Mouse (Mus musculus) stomach, embryonic 15.5 days (tissue): ENCODE measurements around the gene Rars. TPM values are rescaled to one million over a fixed set of nuclear protein-coding genes. Genes with fewer than 3 reads are reported as not detected.
"Not testable (repeated sequence)": the region's sequence is repeated elsewhere in the genome, so short reads cannot be mapped to it uniquely, and the experiment has no call there.

Source experiments
- ATAC-seq: fragments of 200-750 bp; cut with Nextera tagmentation; 2 replicates; pipeline ENCODE4 v1.8.0; 2017; ENCODE audit warnings: low read depth, moderate number of reproducible peaks, moderate TSS enrichment; ENCODE audit not compliant: insufficient read depth, low FRiP score
- H3K27ac ChIP-seq: fragments of 300-500 bp; sonication (generic); 2 replicates; pipeline ENCODE4 v1.5.1; 2015; ENCODE audit warnings: mild to moderate bottlenecking, inconsistent platforms
- H3K27me3 ChIP-seq: fragments of 300-500 bp; sonication (generic); replicated peaks from 2 replicates; pipeline ENCODE4 v1.6.1; 2015; ENCODE audit warnings: inconsistent platforms
- H3K36me3 ChIP-seq: fragments of 300-500 bp; sonication (generic); 2 replicates; pipeline ENCODE4 v1.6.1; 2015; ENCODE audit warnings: inconsistent platforms
- H3K4me1 ChIP-seq: fragments of 300-500 bp; sonication (generic); 2 replicates; pipeline ENCODE4 v1.6.1; 2015; ENCODE audit warnings: inconsistent platforms
- H3K4me2 ChIP-seq: fragments of 300-500 bp; sonication (generic); 2 replicates; pipeline ENCODE4 v1.6.1; 2015; ENCODE audit warnings: mild to moderate bottlenecking, inconsistent platforms
- H3K4me3 ChIP-seq: fragments of 300-500 bp; sonication (generic); replicated peaks from 2 replicates; pipeline ENCODE4 v1.5.1; 2015; ENCODE audit warnings: inconsistent platforms
- H3K9ac ChIP-seq: fragments of 300-500 bp; sonication (generic); 2 replicates; pipeline ENCODE4 v1.6.1; 2015; ENCODE audit warnings: inconsistent platforms
- H3K9me3 ChIP-seq: fragments of 300-500 bp; sonication (generic); 2 replicates; pipeline ENCODE4 v1.6.1; 2016; ENCODE audit warnings: inconsistent platforms
- WGBS: fragments of 180-500 bp; shearing (Covaris S2); methylation state at CpG from one replicate; pipeline ENCODE4 v1.1.7; 2015; 5-methylcytosine and 5-hydroxymethylcytosine counted together
- polyA plus RNA-seq: library from polyadenylated mRNA; unstranded; fragments of >200 nt; fragmentation: Nextera tagmentation; extraction: Ambion mirVana; gene quantifications from 2 replicates; pipeline ENCODE4 v1.2.1, GENCODE M21; 2015

Gene Rars
- polyA plus RNA-seq, 1 experiment from 2014 or later, result 81.6 TPM

GRCm38 (mm10) chr11:35833270-35833669, 1.0 kb downstream of the Rars start:
- Histone ChIP-seq H3K36me3 (peaks cover 12% of the 10 kb centered on the region; the same call in 1 of the 2 replicates), H3K27ac (no peak overlapping the region), H3K9ac (peak overlapping the region; percentile 97; the same call in 1 of the 2 replicates), H3K4me1 (peaks cover 10% of the 10 kb centered on the region; the same call in 1 of the 2 replicates), H3K9me3 (no peaks in the 10 kb centered on the region), H3K4me2 (peak overlapping the region; percentile 65), H3K4me3 (peak overlapping the region; percentile 98), H3K27me3 (no peaks in the 10 kb centered on the region)
- no peak for ATAC-seq
- 72% methylated on average over 6 of the region's 6 CpGs for WGBS

DNA sequence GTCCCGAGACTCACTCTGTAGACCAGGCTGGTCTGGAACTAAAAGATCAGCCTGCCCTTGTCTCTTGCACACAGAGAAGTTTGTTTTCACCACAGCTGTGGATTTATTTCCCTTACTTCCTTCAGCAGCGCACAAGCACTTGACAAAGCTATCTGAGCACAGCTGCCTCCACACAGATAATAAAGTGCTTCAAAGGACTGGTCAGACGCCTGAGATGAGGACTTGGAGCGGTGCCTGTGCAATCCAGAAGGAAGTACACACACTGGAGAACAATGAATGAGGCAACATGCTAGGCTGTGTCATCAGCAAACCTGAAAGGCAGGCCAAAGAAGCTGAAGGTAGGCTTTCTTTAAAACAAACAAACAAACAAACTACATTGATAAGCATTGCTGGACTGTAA, 2.2 kb downstream of the Rars start:
- H3K36me3 ChIP-seq, result peaks cover 23% of the 10 kb centered on the region
- WGBS, result 71% methylated on average over 4 of the region's 4 CpGs
- no peak overlapping the region for H3K4me2 ChIP-seq
- ATAC-seq, result no peak
- no peak overlapping the region for H3K27ac ChIP-seq
- peaks cover 10% of the 10 kb centered on the region; the same call in 1 of the 2 replicates for H3K4me1 ChIP-seq
- no peaks in the 10 kb centered on the region for H3K9me3 ChIP-seq
- H3K9ac ChIP-seq, result no peak overlapping the region
- H3K4me3 ChIP-seq, result no peak overlapping the region
- H3K27me3 ChIP-seq, result no peaks in the 10 kb centered on the region

DNA sequence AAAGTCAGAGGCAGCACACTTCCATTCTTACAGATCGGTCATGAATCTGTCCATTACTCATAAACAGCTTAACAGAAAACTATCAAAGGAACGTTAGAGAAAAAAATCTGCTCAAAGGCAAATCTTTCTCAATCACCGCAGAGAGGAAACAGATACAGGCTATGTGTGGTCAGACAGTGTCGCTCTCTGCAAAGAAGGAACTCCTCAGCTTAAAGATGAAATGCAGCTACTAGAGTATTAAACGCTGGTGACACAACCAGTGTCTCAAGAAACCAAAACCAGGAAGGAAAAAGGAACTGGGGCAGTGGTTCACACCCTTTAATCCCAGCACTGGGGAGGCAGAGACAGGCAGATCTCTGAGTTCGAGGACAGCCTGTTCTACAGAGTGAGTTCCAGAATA, 6.6 kb downstream of the Rars start:
- H3K4me1 ChIP-seq, result peaks cover under 1% of the 10 kb centered on the region; the same call in 1 of the 2 replicates
- H3K4me3 ChIP-seq, result no peak overlapping the region
- H3K9ac ChIP-seq, result no peak overlapping the region
- no peak overlapping the region for H3K27ac ChIP-seq
- 88% methylated on average over 6 of the region's 6 CpGs for whole genome bisulfite sequencing
- H3K9me3 ChIP-seq, result no peaks in the 10 kb centered on the region
- peaks cover 47% of the 10 kb centered on the region for H3K36me3 ChIP-seq
- no peaks in the 10 kb centered on the region for H3K27me3 ChIP-seq
- no peak for ATAC-seq
- H3K4me2 ChIP-seq, result no peak overlapping the region

- Histone ChIP-seq H3K4me2 (no peak overlapping the region), H3K9me3 (no peaks in the 10 kb centered on the region), H3K36me3 (peaks cover 60% of the 10 kb centered on the region), H3K4me1 (no peaks in the 10 kb centered on the region), H3K9ac (no peak overlapping the region), H3K4me3 (no peak overlapping the region), H3K27ac (no peak overlapping the region), H3K27me3 (no peaks in the 10 kb centered on the region)
- ATAC-seq, result no peak
- 89% methylated on average over 12 of the region's 12 CpGs for WGBS
These were observed 18.0 kb downstream of the Rars start for GRCm38 (mm10) chr11:35816316-35816715.

DNA sequence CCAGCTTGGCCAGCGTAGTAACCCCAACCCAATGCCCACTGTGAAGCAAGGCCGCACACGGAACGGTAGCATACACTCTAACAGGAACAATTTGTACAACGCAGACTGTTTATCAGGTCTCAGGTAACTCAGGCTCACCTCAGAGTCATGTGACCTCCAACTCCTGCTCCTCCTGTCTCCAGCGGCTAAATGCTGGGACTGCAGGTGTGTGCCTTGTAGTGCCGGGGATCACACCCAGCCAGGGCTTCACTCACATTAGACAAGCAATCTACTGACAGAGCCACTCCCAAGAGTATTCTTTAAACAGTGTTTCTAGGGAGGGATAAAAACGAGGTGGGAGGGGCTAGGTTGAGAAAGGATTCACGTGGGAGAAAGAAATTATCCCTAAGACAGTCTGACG, 22.8 kb downstream of the Rars start:
- Histone ChIP-seq H3K4me2 (no peak overlapping the region), H3K27me3 (no peaks in the 10 kb centered on the region), H3K9me3 (no peaks in the 10 kb centered on the region), H3K4me1 (no peaks in the 10 kb centered on the region), H3K9ac (no peak overlapping the region), H3K27ac (no peak overlapping the region), H3K36me3 (peaks cover 63% of the 10 kb centered on the region), H3K4me3 (no peak overlapping the region)
- WGBS, result 79% methylated on average over 10 of the region's 10 CpGs
- no peak for ATAC-seq

GRCm38 (mm10) chr11:35801332-35801731, 33.0 kb downstream of the Rars start:
- no peak overlapping the region for H3K9ac ChIP-seq
- H3K27ac ChIP-seq, result no peak overlapping the region
- peaks cover 9% of the 10 kb centered on the region for H3K4me1 ChIP-seq
- H3K9me3 ChIP-seq, result no peaks in the 10 kb centered on the region
- WGBS, result 79% methylated on average over 5 of the region's 5 CpGs
- no peak for ATAC-seq
- no peak overlapping the region for H3K4me2 ChIP-seq
- H3K27me3 ChIP-seq, result peaks cover 29% of the 10 kb centered on the region
- no peak overlapping the region for H3K4me3 ChIP-seq
- H3K36me3 ChIP-seq, result no peaks in the 10 kb centered on the region

DNA sequence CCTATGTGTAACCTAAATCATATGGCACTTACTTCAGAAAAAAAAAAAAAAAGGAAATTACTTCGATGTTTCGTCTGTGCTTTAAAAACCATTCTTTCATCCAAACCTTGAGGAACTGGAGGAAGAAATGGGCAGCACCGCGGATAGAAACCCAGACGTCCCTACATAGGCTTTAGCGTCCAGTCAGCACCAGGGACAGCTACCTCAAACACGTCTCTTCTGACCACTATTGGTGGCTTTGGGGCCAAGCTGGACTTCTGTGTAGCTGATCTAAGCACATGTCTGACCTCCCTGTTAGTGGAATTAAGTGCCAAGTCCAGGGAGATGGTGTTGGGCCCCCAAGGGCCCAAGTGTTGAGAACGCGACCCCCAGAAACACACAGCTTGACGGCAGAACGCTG, 35.4 kb downstream of the Rars start, which contains the start of gene Fbll1:
Gene Fbll1, minus strand, starts transcription at position 11 of the 400 bp plus-strand sequence.
- Histone ChIP-seq H3K27me3 (peaks cover 39% of the 10 kb centered on the region), H3K9me3 (no peaks in the 10 kb centered on the region), H3K36me3 (no peaks in the 10 kb centered on the region), H3K4me1 (peaks cover 9% of the 10 kb centered on the region), H3K27ac (no peak within 1 kb of the TSS), H3K4me3 (peak within 1 kb of the TSS; percentile 32), H3K9ac (no peak within 1 kb of the TSS), H3K4me2 (peak within 1 kb of the TSS; percentile 56)
- 14% methylated on average over 11 of the region's 11 CpGs for WGBS
- ATAC-seq, result no peak

- 5% methylated on average over 23 of the region's 23 CpGs for WGBS
- Histone ChIP-seq H3K27me3 (peaks cover 39% of the 10 kb centered on the region), H3K9ac (no peak overlapping the region), H3K9me3 (no peaks in the 10 kb centered on the region), H3K4me3 (peak overlapping the region; percentile 32), H3K4me2 (peak overlapping the region; percentile 56), H3K36me3 (no peaks in the 10 kb centered on the region), H3K27ac (no peak overlapping the region), H3K4me1 (peaks cover 9% of the 10 kb centered on the region)
- no peak for ATAC-seq
These were observed 35.8 kb downstream of the Rars start for GRCm38 (mm10) chr11:35798495-35798820.

DNA sequence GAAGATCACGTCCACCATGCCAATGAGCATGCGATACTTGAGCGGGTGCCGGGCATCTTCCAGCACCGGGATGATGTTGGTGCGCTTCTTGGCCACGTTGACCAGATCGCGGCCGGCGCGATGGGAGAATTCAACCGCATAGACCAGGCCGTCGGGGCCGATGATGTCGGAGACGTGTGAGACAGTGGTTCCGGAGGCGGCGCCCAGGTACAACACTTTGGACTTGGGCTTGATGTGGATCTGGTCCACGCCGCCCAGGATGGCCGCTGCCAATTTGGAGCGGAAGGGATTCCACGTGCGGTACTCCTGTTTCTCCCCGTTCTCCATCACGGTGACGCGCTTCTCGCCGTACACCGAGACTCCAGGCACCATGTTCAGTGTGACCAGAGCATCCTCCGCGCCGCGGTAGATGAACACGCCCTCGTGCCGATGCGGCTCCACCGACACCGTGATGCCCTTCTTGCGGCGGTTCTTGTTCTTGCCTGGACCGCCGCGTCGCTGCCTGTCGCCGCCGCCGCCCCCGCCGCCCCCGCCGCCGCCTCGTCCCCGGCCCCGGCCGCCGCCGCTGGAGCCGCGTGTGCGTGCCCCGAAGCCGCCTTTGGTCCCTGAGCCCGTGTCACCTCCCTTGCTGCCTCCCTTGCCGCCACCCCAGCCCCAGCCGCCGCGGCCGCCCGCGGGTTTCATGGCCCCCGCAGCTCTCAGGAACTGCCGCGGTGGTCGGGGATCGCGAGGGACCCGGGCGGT, 36.4 kb downstream of the Rars start:
- peak overlapping the region; percentile 56 for H3K4me2 ChIP-seq
- 5% methylated on average over 75 of the region's 86 CpGs for WGBS
- ATAC-seq, result no peak
- peak overlapping the region; percentile 32 for H3K4me3 ChIP-seq
- H3K27me3 ChIP-seq, result peaks cover 39% of the 10 kb centered on the region
- H3K27ac ChIP-seq, result no peak overlapping the region
- no peak overlapping the region for H3K9ac ChIP-seq
- peaks cover 9% of the 10 kb centered on the region for H3K4me1 ChIP-seq
- no peaks in the 10 kb centered on the region for H3K36me3 ChIP-seq
- H3K9me3 ChIP-seq, result no peaks in the 10 kb centered on the region

DNA sequence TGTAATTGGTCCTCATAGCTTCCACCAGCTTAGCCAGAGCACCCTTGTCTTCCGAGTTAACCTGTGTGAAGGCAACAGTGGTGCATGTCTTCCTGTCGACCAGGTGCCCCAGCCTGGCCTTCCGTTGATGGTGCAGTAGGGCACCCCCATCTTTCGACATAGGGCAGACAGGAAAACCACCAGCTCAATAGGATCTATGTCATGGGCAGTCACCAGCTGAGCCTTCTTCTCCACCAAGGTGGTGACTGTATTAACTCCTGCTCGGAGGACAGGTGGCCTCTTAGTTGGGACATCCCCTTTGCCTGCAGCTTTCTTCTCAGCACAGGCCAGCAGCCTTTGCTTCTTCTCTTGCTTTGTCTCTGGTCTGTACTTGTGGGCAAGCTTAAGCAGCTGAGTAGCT, 41.5 kb downstream of the Rars start:
- not testable (repeated sequence) for H3K9me3 ChIP-seq, H3K4me3 ChIP-seq, H3K36me3 ChIP-seq, H3K4me2 ChIP-seq, H3K9ac ChIP-seq, H3K27ac ChIP-seq, ATAC-seq, H3K4me1 ChIP-seq
- H3K27me3 ChIP-seq, result peaks cover 25% of the 10 kb centered on the region
- WGBS, result 79% methylated on average over 5 of the region's 5 CpGs

GRCm38 (mm10) chr11:35788443-35788842, 45.9 kb downstream of the Rars start:
- 81% methylated on average over 2 of the region's 2 CpGs for WGBS

DNA sequence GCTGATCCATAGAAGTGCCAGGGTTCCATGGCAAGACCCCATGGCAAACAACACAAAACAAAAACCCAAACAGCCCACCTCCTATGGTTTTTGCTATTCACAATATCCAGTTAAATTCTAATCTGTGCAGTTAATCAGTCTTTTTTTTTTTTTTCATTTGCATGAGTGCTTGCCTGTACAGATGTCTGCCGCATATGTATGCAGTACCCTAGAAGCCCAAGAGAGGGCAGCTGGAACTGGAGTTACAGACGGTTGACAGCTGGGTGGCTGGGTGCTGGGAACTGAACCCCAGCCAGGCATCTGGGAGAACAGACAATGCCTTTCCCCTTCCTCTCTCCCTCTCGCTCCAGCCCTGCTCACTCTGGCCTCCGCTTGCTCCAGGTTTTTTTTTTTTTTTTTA, 49.8 kb downstream of the Rars start:
- Histone ChIP-seq H3K27ac (no peak overlapping the region), H3K4me3 (no peak overlapping the region), H3K36me3 (peaks cover 34% of the 10 kb centered on the region), H3K4me2 (no peak overlapping the region), H3K9ac (no peak overlapping the region), H3K27me3 (no peaks in the 10 kb centered on the region), H3K4me1 (no peaks in the 10 kb centered on the region), H3K9me3 (no peaks in the 10 kb centered on the region)
- WGBS, result 91% methylated on average over 4 of the region's 4 CpGs
- no peak for ATAC-seq

More at GRCm38 (mm10) chr11:35788443-35788842, 45.9 kb downstream of the Rars start:
- Histone ChIP-seq H3K9me3 (no peaks in the 10 kb centered on the region), H3K27me3 (no peaks in the 10 kb centered on the region), H3K4me1 (no peaks in the 10 kb centered on the region), H3K36me3 (peaks cover 15% of the 10 kb centered on the region), H3K27ac (no peak overlapping the region), H3K9ac (no peak overlapping the region), H3K4me3 (no peak overlapping the region), H3K4me2 (no peak overlapping the region)
- no peak for ATAC-seq
